Mouse (Mus musculus) kidney, adult 2 months (tissue): ENCODE measurements at regions not wholly inside any gene's neighbourhood (a gene's known extent, or its start where the extent isn't known, plus 50 kb on each side); places are given as distances from the start of the nearest gene placed in this dataset.
A peak's percentile ranks its signal among the peaks of the same experiment; 100 is the strongest.

Experiments
- DNase-seq: peaks from one replicate; pipeline ENCODE4 v3.0.0; 2021
- H3K27ac ChIP-seq: fragments of 200-500 bp; 2 replicates; pipeline ENCODE4 v1.5.1; 2012; ENCODE audit warnings: low read depth, low read length, control low read depth, inconsistent platforms; ENCODE audit not compliant: insufficient read depth
- H3K27me3 ChIP-seq: fragments of 200-500 bp; replicated peaks from 2 replicates; pipeline ENCODE4 v1.6.1; 2012; ENCODE audit warnings: mild to moderate bottlenecking, moderate library complexity, low read length, inconsistent platforms; ENCODE audit not compliant: control insufficient read depth, insufficient read depth
- H3K36me3 ChIP-seq: fragments of 200-500 bp; 2 replicates; pipeline ENCODE4 v1.6.1; 2012; ENCODE audit warnings: mild to moderate bottlenecking, moderate library complexity, low read length, inconsistent platforms; ENCODE audit not compliant: control insufficient read depth, insufficient read depth
- H3K4me1 ChIP-seq: fragments of 200-500 bp; 2 replicates; pipeline ENCODE4 v1.6.1; 2011; ENCODE audit warnings: low read length; ENCODE audit not compliant: control insufficient read depth, insufficient read depth
- H3K4me3 ChIP-seq: fragments of 200-500 bp; 2 replicates; pipeline ENCODE4 v1.5.1; 2011; ENCODE audit warnings: mild to moderate bottlenecking, low read depth, low read length, control low read depth; ENCODE audit not compliant: insufficient read depth
- CTCF ChIP-seq: fragments of 200-500 bp; conservative IDR thresholded peaks from 2 replicates; pipeline ENCODE4 v1.5.1; 2011; ENCODE audit warnings: low read depth, mild to moderate bottlenecking, control low read depth, low read length, moderate library complexity, mixed read lengths; ENCODE audit not compliant: insufficient read depth, insufficient read length
- POLR2A ChIP-seq: fragments of 200-500 bp; IDR thresholded peaks from one replicate; pipeline ENCODE4 v1.6.1; 2011; ENCODE audit warnings: low read depth, low read length, control low read depth
- WGBS: fragments of 180-500 bp; shearing (Covaris S2); methylation state at CpG from one replicate; pipeline ENCODE4 v1.1.7; 2018; 5-methylcytosine and 5-hydroxymethylcytosine counted together

- WGBS = 85% methylated on average over 11 of the region's 11 CpGs
- no peak overlapping the region for H3K27ac ChIP-seq
- TF ChIP-seq POLR2A (no peak), CTCF (no peak)
- no peaks in the 10 kb centered on the region for H3K27me3 ChIP-seq
- H3K4me3 ChIP-seq = no peak overlapping the region
- no peaks in the 10 kb centered on the region for H3K4me1 ChIP-seq
- no peaks in the 10 kb centered on the region for H3K36me3 ChIP-seq
- no peak for DNase-seq
These were observed 190.2 kb upstream of the Prickle1 start for GRCm38 (mm10) chr15:93785846-93786412.

GRCm38 (mm10) chr15:93783736-93784135 lies 188.0 kb upstream of the Prickle1 start:
- Histone ChIP-seq H3K27me3 (no peaks in the 10 kb centered on the region), H3K4me1 (no peaks in the 10 kb centered on the region), H3K27ac (no peak overlapping the region), H3K36me3 (no peaks in the 10 kb centered on the region), H3K4me3 (no peak overlapping the region)
- DNase-seq = no peak
- WGBS = 64% methylated on average over 4 of the region's 4 CpGs
- TF ChIP-seq CTCF = no peak
- TF ChIP-seq POLR2A = no peak

- Histone ChIP-seq H3K27me3 (no peaks in the 10 kb centered on the region), H3K4me3 (no peak overlapping the region), H3K27ac (no peak overlapping the region), H3K4me1 (no peaks in the 10 kb centered on the region), H3K36me3 (no peaks in the 10 kb centered on the region)
- 24% methylated on average over 12 of the region's 12 CpGs for WGBS
- TF ChIP-seq POLR2A = no peak
- TF ChIP-seq CTCF = no peak
- peak; percentile 77 for DNase-seq
These were observed 179.6 kb upstream of the Prickle1 start for GRCm38 (mm10) chr15:93775199-93775745.

- Histone ChIP-seq H3K4me1 (no peaks in the 10 kb centered on the region), H3K36me3 (no peaks in the 10 kb centered on the region), H3K27me3 (no peaks in the 10 kb centered on the region), H3K27ac (no peak overlapping the region), H3K4me3 (no peak overlapping the region)
- TF ChIP-seq POLR2A = no peak
- no peak for TF ChIP-seq CTCF
- 72% methylated on average over 4 of the region's 4 CpGs for WGBS
- DNase-seq = no peak
These were observed 178.6 kb upstream of the Prickle1 start for GRCm38 (mm10) chr15:93774340-93774739.

- 55% methylated on average over 3 of the region's 3 CpGs for WGBS
- H3K4me3 ChIP-seq = no peak overlapping the region
- H3K36me3 ChIP-seq = no peaks in the 10 kb centered on the region
- no peaks in the 10 kb centered on the region; the same call in 1 of the 2 replicates for H3K4me1 ChIP-seq
- H3K27me3 ChIP-seq = no peaks in the 10 kb centered on the region
- no peak for TF ChIP-seq CTCF
- TF ChIP-seq POLR2A = no peak
- no peak overlapping the region for H3K27ac ChIP-seq
- DNase-seq = peak; percentile 55
These were observed 171.3 kb upstream of the Prickle1 start for GRCm38 (mm10) chr15:93766981-93767380.

- no peak for TF ChIP-seq CTCF
- no peak for TF ChIP-seq POLR2A
- no peak for DNase-seq
- no peak overlapping the region for H3K4me3 ChIP-seq
- H3K27me3 ChIP-seq = no peaks in the 10 kb centered on the region
- H3K4me1 ChIP-seq = no peaks in the 10 kb centered on the region; the same call in 1 of the 2 replicates
- WGBS = 88% methylated on average over 5 of the region's 5 CpGs
- H3K36me3 ChIP-seq = no peaks in the 10 kb centered on the region
- H3K27ac ChIP-seq = no peak overlapping the region
These were observed 167.4 kb upstream of the Prickle1 start for GRCm38 (mm10) chr15:93763047-93763446.

GRCm38 (mm10) chr15:93758204-93758836 lies 162.6 kb upstream of the Prickle1 start:
- H3K27ac ChIP-seq = no peak overlapping the region

More at GRCm38 (mm10) chr15:93758204-93758836, 162.6 kb upstream of the Prickle1 start:
- DNase-seq = peak; percentile 10
- H3K36me3 ChIP-seq = no peaks in the 10 kb centered on the region
- H3K4me1 ChIP-seq = no peaks in the 10 kb centered on the region
- no peak for TF ChIP-seq POLR2A
- no peak for TF ChIP-seq CTCF
- 72% methylated on average over 8 of the region's 8 CpGs for WGBS
- H3K27me3 ChIP-seq = no peaks in the 10 kb centered on the region
- H3K4me3 ChIP-seq = no peak overlapping the region
